Mouse (Mus musculus): Measurements from ENCODE around the gene Ppp1r14a.

DNA sequence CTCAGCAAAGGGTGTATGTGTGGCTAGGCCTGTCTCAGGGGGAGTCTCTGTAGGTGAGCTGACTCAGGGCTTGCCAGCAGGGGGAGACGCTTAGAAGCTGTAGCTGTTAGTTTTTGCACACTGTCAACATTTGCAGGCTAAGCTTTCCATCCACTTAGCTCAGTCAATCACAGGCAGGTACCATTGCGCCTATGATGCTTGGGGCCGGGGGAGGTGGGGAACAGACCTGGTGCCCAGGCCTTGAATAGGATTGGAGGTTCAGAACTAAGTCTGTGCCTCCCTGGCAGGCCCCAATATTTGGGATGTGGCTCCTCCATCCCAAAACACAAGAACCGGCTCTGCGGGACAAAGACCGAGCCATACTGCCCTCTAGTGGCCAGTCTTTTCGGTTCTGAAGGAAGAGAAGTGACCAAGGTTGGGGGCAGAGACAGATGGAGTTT, 12.0 kb downstream of the Ppp1r14a start:
- TF ChIP-seq CTCF (conservative IDR thresholded peaks at IDR 0.05; ENCODE audit: low read length) (peak; percentile 42), POU5F1 (IDR thresholded peaks at IDR 0.05; ENCODE audit: borderline replicate concordance, low read length) (no peak)

Measured in E14TG2a.4 (cell line).